Mouse (Mus musculus): ENCODE results near the gene Dydc2. TPM values are rescaled to one million over a fixed set of nuclear protein-coding genes. Genes with fewer than 3 reads are reported as not detected.
"Not testable (repeated sequence)": the region's sequence is repeated elsewhere in the genome, so short reads cannot be mapped to it uniquely, and the experiment has no call there.

Gene Dydc2
- not detected in 3 replicates for total RNA-seq (2017)

DNA sequence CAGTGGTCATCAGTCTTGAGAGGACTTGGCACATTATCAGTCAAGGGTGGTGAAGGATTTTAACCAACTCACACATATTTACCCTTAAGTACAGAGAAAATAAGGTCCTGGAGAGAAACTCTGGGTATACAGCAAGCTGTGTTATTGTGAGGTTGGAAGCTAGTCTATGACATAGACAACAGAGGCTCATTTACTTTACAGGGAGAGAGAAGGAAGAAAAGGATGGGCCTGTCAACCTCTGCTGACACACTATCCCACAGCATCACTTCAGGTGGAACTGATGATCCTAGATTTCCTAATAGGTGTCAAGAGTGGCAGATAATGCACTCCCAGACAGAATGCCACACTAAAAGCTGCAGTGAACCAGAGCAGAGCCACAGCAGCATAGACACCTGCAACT lies at the start of gene Dydc2:
TSS of gene Dydc2 (minus strand) at position 101 of the 400 bp plus-strand sequence.
- no peak for ATAC-seq (replicated peaks; ENCODE audit: insufficient number of reproducible peaks, low FRiP score, low TSS enrichment, poor library complexity, severe bottlenecking)

DNA sequence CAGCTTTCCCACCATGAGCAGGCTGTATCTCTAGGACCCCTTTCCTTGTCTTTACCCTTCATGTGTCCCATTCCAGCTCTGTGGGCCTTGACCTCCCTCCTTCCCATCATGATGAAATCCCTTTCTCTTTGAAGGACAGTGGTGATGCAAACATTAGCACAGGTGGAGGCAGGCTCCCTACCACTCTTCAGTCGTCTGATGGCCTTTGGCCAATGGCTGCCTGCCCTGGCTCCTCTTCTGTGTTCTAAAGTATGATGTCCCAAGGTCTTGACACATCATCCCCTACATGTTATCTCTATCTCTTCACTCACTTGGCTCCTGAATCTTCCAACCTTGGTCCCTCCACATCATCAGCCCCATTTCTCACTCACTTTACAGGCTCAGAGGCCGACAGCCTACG lies 47.3 kb upstream of the Dydc2 start:
- no peak for ATAC-seq (replicated peaks; ENCODE audit: insufficient number of reproducible peaks, low FRiP score, low TSS enrichment, poor library complexity, severe bottlenecking)

DNA sequence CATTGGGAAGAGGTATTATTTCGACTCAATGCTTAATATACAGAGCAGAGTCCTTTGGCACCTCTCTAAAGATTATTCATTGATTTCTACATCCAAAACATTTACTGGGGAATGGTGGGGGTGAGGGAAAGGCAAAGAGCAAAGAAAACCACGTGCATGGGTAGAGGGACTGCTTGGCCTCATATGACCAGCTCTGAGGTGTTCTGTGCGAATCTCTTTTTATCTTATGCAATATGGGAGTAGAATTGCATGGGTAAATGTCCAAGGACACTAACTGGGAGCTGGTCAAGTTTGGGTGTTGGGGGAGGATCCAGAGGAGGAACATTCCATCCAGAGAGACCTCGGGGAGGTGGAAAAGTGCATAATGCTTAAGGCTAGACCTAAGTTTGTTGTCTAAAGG lies 43.9 kb upstream of the Dydc2 start:
- no peak for ATAC-seq (replicated peaks; ENCODE audit: insufficient number of reproducible peaks, low FRiP score, low TSS enrichment, poor library complexity, severe bottlenecking)

DNA sequence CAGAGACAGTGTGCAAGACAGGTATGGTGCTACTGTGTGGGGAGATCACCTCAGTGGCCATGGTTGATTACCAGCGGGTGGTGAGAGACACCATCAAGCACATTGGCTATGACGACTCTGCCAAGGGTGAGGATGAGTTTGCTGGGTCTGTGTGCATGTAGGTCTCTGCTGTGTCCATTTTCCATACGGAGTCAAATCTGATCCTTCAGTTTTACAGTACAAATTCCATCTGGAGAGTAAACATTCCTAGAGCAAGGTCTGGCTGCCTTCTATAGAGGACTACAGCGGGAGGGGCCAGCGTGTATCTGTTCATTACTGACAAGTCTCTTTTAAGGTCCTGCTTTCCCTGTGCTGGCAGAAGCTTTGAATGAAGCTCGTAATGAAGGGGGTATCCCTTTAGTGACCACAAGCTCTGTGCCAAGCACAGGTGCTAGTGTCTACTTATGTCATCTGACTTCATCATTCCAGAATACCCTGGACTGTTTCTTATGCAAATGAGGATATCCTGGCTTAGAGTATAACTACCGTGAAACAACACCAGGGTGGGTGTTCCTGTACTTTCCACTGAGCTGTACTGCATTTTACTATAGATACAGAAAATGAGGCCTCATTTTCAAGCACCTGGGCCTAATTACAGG lies 42.1 kb upstream of the Dydc2 start:
- ATAC-seq (replicated peaks; ENCODE audit: insufficient number of reproducible peaks, low FRiP score, low TSS enrichment, poor library complexity, severe bottlenecking) = no peak

DNA sequence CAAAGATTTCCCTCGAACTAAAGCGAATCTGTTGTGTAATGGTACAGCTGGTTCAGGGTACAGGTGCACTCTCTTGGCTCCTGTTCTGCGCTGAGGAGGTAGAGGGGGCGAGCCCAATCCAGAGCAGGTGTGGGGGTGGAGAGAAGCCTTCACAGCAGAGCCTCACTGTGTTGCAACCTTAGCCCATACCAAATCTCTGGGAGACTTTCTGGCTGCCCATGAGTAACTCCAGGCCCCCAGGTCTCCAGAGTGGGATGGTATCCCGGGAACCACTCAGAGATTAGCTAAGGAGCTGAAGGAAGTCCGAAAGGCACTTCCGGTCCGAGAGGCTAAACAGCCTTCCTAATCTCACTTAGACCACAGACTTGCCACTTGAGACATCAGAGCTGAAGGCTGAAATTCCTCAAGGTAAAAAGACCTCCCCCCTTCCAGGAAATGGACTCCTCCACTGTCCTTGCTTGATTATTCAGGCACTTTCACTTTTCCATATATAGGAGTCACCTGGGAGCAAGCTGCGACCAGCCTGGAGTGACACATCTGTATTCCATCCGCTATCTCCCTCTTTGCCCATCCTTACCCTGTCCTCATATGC lies 35.9 kb upstream of the Dydc2 start, which contains the start of gene Mat1a:
TSS of gene Mat1a (plus strand) at position 183 of the 592 bp plus-strand sequence.
- ATAC-seq (replicated peaks; ENCODE audit: insufficient number of reproducible peaks, low FRiP score, low TSS enrichment, poor library complexity, severe bottlenecking) = no peak

DNA sequence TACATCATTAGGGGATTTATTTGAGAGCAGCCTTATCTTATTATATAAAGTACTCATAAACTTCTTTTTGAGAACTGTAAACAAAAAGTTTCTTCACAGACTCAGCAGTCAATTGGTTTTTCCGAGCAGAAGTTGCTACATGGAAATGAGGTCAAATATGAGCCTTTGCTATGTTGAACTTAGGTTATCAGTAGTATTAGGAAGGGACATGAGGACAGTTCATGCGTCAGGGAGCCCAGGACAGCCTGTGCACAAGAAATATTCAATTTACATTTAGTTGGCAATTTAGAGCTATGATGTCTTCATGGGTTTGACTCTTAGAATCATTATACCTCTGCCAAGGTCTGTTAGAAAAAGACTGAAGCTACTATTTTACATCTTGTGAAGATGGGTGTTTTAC lies 33.3 kb upstream of the Dydc2 start:
- ATAC-seq (replicated peaks; ENCODE audit: insufficient number of reproducible peaks, low FRiP score, low TSS enrichment, poor library complexity, severe bottlenecking) = no peak

DNA sequence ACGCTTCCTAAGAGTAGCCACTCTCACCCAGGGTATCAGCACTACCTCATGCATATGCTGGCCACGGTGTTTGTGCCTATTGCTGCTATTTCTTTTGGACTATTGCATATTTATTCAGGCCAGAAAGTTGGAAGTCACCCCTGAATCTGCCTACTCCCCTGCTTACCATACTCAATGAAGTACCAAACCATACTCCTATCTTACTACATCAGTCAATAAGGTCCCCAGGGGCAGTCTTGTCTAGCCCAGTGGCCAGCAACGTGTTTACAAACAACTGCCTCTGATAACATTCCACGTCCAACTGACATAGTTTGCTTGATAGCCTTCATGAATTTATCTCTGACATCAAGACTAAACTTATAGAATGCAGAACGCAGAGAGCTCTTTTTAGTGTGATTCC lies 32.2 kb upstream of the Dydc2 start:
- no peak for ATAC-seq (replicated peaks; ENCODE audit: insufficient number of reproducible peaks, low FRiP score, low TSS enrichment, poor library complexity, severe bottlenecking)

DNA sequence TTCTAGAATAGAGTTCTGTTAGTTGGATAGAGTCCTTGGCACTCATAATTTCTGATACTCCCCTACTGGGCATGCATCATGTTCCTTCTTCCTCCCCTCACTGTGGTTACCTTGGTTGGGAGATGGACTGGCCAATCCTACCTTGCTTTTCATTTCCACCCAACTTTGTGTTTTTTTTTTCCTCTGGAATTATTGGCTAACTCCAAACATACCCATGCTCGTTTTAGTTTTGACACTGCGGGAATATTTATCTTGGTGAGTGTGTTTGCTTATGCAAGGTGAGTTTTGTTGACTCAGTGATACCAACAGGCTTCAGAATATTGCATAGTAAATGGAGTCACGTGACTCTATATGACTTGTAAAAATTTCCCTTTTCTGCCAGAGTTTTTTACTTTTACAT lies 31.7 kb upstream of the Dydc2 start:
- ATAC-seq (replicated peaks; ENCODE audit: insufficient number of reproducible peaks, low FRiP score, low TSS enrichment, poor library complexity, severe bottlenecking) = no peak

DNA sequence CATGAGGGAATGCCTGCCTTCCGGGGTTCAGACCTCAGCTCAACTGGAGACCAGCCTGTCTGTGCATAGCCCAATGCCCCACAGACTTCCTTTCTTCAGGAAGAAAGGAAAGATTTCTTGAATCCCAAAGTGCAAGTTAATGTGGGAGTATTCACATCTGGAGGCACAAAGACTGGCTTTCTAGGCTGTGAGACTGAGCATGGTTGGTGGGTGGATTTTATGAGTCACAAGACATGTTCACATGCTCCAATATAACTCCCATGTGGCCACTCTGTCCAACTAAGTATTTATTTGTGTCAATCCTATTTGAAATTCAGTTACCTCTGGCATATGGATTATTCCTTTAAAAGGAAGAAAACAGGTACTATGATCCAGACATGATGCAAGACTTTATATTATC lies 29.7 kb upstream of the Dydc2 start:
- ATAC-seq (replicated peaks; ENCODE audit: insufficient number of reproducible peaks, low FRiP score, low TSS enrichment, poor library complexity, severe bottlenecking) = no peak

DNA sequence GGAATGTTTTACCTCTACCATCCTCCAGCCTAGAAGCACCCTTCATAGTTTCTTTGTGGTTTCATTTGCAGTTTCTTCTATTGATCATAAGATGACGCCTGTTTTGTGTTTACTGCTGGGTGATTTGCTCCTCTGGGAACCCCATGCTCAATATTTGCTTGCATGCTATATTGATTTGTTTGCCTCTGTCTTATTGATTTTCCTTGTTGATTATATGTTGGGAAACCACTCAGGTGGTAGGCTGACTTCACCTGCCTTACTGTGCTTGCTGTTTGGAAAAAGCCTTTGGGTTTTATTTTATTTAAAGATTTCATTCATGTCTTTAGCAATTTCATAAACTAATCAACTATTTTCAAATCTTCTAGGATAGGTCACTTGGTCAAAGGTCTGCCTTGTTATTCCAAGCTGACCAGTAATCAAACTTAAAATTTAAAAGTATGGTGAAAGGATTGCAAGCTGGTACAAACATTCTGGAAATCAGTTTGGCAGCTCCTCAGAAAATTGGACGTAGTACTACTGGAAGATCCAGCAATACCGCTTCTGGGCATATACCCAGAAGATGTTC lies 27.4 kb upstream of the Dydc2 start:
- ATAC-seq (replicated peaks; ENCODE audit: insufficient number of reproducible peaks, low FRiP score, low TSS enrichment, poor library complexity, severe bottlenecking) = no peak

DNA sequence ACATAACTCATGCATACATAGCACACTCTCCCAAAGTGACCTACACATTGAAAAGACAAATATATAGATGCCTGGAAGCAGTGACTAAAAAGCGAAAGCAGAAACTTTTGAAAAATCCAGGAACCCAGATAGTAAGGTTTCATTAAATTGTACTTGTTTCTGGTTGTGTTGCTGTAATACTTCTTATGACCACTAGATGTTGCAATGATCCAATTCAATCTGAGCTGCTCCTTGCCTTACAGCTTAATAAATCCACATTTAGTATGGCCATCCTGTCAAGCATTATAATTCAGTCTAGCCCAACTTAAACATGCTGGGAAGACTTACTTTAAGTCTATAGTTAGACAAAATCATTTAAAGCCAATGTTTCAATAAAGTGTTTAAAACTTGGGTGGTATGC lies 25.1 kb upstream of the Dydc2 start:
- ATAC-seq (replicated peaks; ENCODE audit: insufficient number of reproducible peaks, low FRiP score, low TSS enrichment, poor library complexity, severe bottlenecking) = no peak

DNA sequence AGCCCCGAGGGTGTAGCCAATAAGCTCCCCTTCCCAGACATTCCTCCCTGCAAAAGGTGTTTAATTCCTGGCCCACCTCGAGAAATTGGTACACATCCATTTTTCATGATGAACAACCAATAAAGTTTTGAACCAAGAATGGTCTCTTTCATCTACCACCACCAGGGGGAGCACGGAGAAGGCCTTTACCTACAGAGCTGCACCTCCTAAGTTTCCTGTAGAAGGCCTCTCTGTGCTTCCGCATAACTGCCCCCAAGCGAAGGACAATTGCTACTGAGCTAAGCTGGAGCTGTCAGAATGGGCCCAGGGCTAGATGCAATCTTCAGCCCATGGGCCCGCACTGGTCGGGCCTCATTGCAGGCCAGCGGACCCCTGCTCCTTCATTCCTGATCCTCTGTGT lies 21.8 kb upstream of the Dydc2 start:
- no peak for ATAC-seq (replicated peaks; ENCODE audit: insufficient number of reproducible peaks, low FRiP score, low TSS enrichment, poor library complexity, severe bottlenecking)

DNA sequence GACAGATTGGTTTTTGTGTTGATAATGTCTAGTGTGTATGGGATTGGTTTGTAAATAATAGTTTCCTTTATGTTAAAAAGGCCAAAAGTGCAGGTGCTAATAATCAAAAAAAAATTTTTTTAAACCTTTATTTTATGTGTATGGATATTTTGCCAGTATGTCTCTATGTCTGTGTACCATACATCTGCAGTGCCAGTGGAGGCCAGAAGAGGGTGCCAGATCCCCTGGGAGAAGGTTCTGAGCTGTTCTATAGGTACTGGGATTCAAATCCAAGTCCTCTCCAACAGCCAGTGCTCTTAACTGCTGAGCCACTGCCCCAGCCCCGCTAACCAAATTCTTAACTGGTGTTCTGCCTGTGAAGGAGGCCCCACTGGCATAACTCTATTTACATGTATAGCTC lies 18.5 kb upstream of the Dydc2 start:
- no peak for ATAC-seq (replicated peaks; ENCODE audit: insufficient number of reproducible peaks, low FRiP score, low TSS enrichment, poor library complexity, severe bottlenecking)

DNA sequence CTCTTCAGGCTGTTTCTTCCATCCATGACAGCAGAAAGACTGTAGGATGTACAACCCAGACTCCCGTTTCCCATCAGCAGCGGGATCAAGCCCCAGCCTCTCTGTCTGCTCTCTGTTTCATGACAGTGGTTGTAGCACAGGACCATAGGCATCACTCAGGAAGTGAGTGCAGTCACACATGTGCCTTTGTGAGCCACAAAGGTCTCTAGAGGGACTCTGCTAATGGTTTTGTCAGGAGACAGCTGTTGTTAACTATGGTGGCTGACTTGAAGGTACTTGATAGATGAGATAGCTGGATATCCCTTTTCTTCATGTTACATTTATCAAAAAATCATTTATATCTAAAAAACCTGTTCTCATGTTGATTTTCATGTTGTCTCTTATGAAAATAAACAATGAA lies 13.4 kb upstream of the Dydc2 start:
- ATAC-seq (replicated peaks; ENCODE audit: insufficient number of reproducible peaks, low FRiP score, low TSS enrichment, poor library complexity, severe bottlenecking) = no peak

DNA sequence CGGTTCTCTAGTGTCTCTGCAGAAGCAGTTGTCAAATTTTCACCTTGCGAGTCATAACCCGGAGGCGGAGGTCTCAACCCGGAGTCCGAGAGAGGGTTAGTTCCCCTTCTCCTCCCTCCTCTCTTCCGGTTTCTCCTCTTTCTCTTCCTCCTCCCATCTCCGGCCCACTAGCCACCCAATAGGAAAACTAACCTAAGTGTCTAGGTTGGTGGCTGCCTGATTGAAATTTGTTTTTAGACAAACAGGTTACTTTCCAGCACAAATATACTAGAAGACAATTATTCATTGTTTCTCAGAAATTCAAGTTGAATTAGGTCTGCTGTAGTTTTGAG lies 3.9 kb upstream of the Dydc2 start:
- ATAC-seq (replicated peaks; ENCODE audit: insufficient number of reproducible peaks, low FRiP score, low TSS enrichment, poor library complexity, severe bottlenecking) = no peak

DNA sequence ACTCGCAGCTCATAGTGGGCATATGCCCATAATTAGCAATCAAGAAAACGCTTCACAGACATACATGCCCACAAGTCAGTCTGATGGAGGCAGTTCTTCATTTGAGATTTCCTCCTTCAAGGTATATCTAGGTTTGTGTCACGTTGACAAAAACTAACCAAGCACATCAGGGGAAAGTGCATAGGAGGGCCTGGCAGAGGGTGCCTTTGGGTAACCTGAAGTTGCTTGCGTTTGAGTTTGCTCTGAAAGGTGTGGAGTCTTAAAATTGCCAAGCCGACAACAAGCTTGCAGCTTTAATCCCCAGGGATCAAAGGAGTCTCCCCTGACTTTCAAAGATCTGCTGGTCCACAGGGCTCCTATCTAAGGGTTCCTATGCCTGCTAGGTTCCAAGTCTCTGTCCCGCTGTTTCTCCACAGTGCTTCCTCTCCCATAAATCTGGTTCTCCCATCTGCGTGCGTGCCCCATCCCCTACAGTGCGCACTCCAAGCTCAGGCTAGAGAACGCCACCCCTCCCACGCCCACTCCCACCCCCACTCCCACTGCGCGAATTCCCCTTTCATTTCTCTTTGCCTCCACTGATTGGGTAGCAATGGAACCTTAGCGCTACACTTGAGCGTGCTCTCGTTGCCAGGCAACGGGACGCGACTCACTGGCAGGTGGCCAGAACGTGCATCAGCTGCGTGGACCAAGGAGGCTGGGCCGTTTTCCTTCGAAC lies 3.4 kb upstream of the Dydc2 start, which contains the start of gene Dydc1:
TSS of gene Dydc1 (plus strand) at position 683 of the 715 bp plus-strand sequence.
- no peak for ATAC-seq (replicated peaks; ENCODE audit: insufficient number of reproducible peaks, low FRiP score, low TSS enrichment, poor library complexity, severe bottlenecking)

DNA sequence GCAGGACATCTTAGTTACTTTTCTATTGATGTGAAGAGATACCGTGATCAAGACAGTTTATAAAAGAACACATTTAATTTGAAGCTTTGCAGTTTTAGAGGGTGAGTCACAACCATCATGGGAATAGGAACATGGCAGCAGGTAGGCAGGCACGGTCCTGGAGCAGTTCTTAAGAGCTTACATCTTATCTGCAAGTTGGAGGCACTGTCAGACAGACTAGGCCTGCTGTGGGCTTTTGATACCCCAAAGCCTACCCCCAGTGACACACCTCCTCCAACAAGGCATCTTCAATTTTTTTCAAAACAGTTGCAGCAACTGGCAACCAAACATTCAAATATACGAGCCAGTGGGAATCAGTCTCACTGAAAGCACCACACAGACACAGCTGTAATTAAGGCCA lies 1.3 kb upstream of the Dydc2 start:
- no peak for ATAC-seq (replicated peaks; ENCODE audit: insufficient number of reproducible peaks, low FRiP score, low TSS enrichment, poor library complexity, severe bottlenecking)

DNA sequence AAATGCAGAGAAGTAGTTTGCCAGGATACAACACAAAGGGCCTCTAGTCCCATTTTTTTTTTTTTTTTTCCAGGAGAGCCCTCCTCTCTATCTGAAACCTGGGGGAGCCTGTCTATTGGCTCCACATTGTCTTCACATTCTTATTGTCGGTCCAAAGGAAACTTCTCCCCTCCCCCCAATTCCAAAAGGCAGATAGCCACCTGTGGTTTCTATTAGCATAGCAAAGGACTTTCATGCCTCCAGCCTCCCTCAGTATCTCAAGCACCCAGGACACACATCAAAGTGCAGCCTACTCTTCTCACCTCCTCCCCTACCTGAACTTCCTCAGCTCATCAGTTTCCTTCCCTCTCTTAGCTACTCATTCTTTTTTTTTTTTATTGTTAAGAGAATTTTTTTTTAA lies 2.6 kb downstream of the Dydc2 start:
- no peak for ATAC-seq (replicated peaks; ENCODE audit: insufficient number of reproducible peaks, low FRiP score, low TSS enrichment, poor library complexity, severe bottlenecking)

DNA sequence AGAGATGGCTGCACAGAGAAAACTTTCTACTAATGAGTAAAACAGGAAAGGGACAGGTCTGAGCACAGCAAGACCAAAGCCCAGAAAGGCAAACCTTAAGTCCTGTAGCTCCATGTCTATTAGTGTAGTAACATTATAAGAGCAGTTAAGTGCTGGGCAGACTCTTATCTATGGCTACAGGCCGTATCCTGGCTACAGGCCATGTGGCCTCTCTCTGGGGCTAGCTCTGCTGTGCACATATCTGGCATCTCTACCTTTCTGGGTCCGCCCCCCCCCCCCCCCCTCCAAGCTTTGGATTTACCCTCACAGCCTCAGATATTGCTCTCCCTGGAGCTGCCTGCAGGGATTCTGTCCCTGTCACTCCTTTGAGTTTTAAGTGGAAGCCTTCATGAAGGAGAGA lies 3.8 kb downstream of the Dydc2 start:
- ATAC-seq (replicated peaks; ENCODE audit: insufficient number of reproducible peaks, low FRiP score, low TSS enrichment, poor library complexity, severe bottlenecking) = no peak

DNA sequence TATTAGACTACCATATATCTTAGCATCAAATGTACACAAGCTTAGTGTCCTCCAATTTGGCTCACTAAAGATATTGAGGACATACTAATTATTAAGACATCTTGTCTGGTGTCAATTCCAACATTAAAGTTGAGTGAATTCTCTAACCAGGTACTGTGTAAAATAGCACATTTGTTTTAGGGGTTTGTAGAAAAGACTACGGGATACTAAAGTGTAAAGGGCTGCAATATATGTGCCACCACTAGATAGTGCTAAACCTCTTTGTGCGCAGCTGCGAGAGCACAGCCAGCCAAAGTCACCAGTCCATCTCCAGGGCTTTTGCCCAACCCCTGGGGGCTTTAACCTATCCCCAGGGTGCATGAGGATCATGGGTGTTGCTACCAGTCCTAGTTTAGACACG lies 15.8 kb downstream of the Dydc2 start:
- ATAC-seq (replicated peaks; ENCODE audit: insufficient number of reproducible peaks, low FRiP score, low TSS enrichment, poor library complexity, severe bottlenecking) = not testable (repeated sequence)
